Mouse (Mus musculus) megakaryocyte, adult 5-6 weeks (primary cell): ENCODE measurements around the gene Pomp. TPM values are rescaled to one million over a fixed set of nuclear protein-coding genes. Genes with fewer than 3 reads are reported as not detected.
A peak's percentile ranks its signal among the peaks of the same experiment; 100 is the strongest.
"Not testable (repeated sequence)": the region's sequence is repeated elsewhere in the genome, so short reads cannot be mapped to it uniquely, and the experiment has no call there.

ENCODE experiments used
- ATAC-seq: 2 replicates; pipeline ENCODE4 v1.8.0; 2016; ENCODE audit warnings: mild to moderate bottlenecking, inconsistent platforms; ENCODE audit not compliant: poor library complexity, severe bottlenecking
- total RNA-seq, 2 experiments: library from RNA; stranded (forward) in 1 of 2; stranded (reverse) in 1 of 2; fragments of 153-499, 151-499 nt in 1 of 2; fragments of 221-1000, 200-1000 nt in 1 of 2; gene quantifications; 2 replicates each; pipeline versions ENCODE4 v1.2.3 to v1.2.4; 2015 to 2017

Pomp gene
- total RNA-seq, 2 experiments from 2014 or later = 198 to 319 TPM

- ATAC-seq = no peak
These were observed 10.1 kb upstream of the Pomp start for GRCm38 (mm10) chr5:147850194-147850593.

- ATAC-seq = no peak
These were observed 199 bp upstream of the Pomp start for GRCm38 (mm10) chr5:147860076-147860448.

- ATAC-seq = no peak
These were observed 8.4 kb downstream of the Pomp start for GRCm38 (mm10) chr5:147868674-147869073.

GRCm38 (mm10) chr5:147869568-147869967 lies 9.3 kb downstream of the Pomp start:
- ATAC-seq = peak; percentile 44

GRCm38 (mm10) chr5:147870296-147870695 lies 10.0 kb downstream of the Pomp start:
- ATAC-seq = no peak

- peak; percentile 61 for ATAC-seq
These were observed 11.0 kb downstream of the Pomp start for GRCm38 (mm10) chr5:147871091-147871820.

- peak; percentile 68 for ATAC-seq
These were observed 14.3 kb downstream of the Pomp start for GRCm38 (mm10) chr5:147874491-147875065.

- no peak for ATAC-seq
These were observed 14.9 kb downstream of the Pomp start for GRCm38 (mm10) chr5:147875210-147875609.

GRCm38 (mm10) chr5:147877520-147877919 lies 17.3 kb downstream of the Pomp start:
- 0 out of 2 replicates have a peak, but pooled peaks have one; percentile 17 for ATAC-seq

GRCm38 (mm10) chr5:147879971-147880682 lies 19.9 kb downstream of the Pomp start:
- ATAC-seq = no peak

- no peak for ATAC-seq
These were observed 23.3 kb downstream of the Pomp start for GRCm38 (mm10) chr5:147883581-147883980.

GRCm38 (mm10) chr5:147888313-147889297 lies 28.3 kb downstream of the Pomp start:
- peak; percentile 20; the same call in 1 of the 2 replicates for ATAC-seq

- no peak for ATAC-seq
These were observed 32.5 kb downstream of the Pomp start for GRCm38 (mm10) chr5:147892735-147893134.

GRCm38 (mm10) chr5:147893143-147893542 lies 32.9 kb downstream of the Pomp start:
- ATAC-seq = no peak

- ATAC-seq = 0 out of 2 replicates have a peak, but pooled peaks have one; percentile 0
These were observed 33.6 kb downstream of the Pomp start for GRCm38 (mm10) chr5:147893766-147894454.

- ATAC-seq = peak; percentile 83
These were observed 34.3 kb downstream of the Pomp start, which contains the start of gene Slc46a3 for GRCm38 (mm10) chr5:147894455-147895076. Slc46a3 (minus strand) TSS chr5:147894815.

- peak; percentile 39 for ATAC-seq
These were observed 35.4 kb downstream of the Pomp start for GRCm38 (mm10) chr5:147895436-147896198.

GRCm38 (mm10) chr5:147896501-147896900 lies 36.2 kb downstream of the Pomp start:
- not testable (repeated sequence) for ATAC-seq

GRCm38 (mm10) chr5:147898254-147898653 lies 38.0 kb downstream of the Pomp start:
- ATAC-seq = no peak
